Mouse (Mus musculus) MEL (cell line): ENCODE results near the gene Vsig2.

Experiments used
- CTCF ChIP-seq, 3 experiments: IDR thresholded peaks in 2 of 3; conservative IDR thresholded peaks in 1 of 3; 2 replicates each; pipeline ENCODE4 v1.5.1; 2011 to 2012; ENCODE audit warnings: low read length in 3 of 3, low read depth in 2 of 3, mild to moderate bottlenecking in 2 of 3, improper control_type of control experiment in 1 of 3, inconsistent platforms in 1 of 3, mixed read lengths in 1 of 3, moderate library complexity in 1 of 3; ENCODE audit not compliant: control insufficient read depth in 1 of 3, insufficient read depth in 1 of 3, poor library complexity in 1 of 3, severe bottlenecking in 1 of 3
- POLR2A ChIP-seq, 2 experiments: IDR thresholded peaks; 2 replicates each; pipeline ENCODE4 v1.6.1; 2011 to 2012; ENCODE audit warnings: low read length in 2 of 2, mild to moderate bottlenecking in 2 of 2, control low read depth in 1 of 2, improper control_type of control experiment in 1 of 2, low read depth in 1 of 2, moderate library complexity in 1 of 2; ENCODE audit not compliant: control insufficient read depth in 1 of 2, insufficient read depth in 1 of 2, poor library complexity in 1 of 2
- RCOR1 ChIP-seq: IDR thresholded peaks from 2 replicates; pipeline ENCODE4 v1.6.1; 2012; ENCODE audit warnings: low read depth, mild to moderate bottlenecking, inconsistent platforms, low read length, improper control_type of control experiment
- SMC3 ChIP-seq: IDR thresholded peaks from 2 replicates; pipeline ENCODE4 v1.6.1; 2011; ENCODE audit warnings: low read depth, low read length, improper control_type of control experiment
- TBP ChIP-seq: IDR thresholded peaks from 2 replicates; pipeline ENCODE4 v1.8.0; 2011; ENCODE audit warnings: low read depth, low read length, improper control_type of control experiment

DNA sequence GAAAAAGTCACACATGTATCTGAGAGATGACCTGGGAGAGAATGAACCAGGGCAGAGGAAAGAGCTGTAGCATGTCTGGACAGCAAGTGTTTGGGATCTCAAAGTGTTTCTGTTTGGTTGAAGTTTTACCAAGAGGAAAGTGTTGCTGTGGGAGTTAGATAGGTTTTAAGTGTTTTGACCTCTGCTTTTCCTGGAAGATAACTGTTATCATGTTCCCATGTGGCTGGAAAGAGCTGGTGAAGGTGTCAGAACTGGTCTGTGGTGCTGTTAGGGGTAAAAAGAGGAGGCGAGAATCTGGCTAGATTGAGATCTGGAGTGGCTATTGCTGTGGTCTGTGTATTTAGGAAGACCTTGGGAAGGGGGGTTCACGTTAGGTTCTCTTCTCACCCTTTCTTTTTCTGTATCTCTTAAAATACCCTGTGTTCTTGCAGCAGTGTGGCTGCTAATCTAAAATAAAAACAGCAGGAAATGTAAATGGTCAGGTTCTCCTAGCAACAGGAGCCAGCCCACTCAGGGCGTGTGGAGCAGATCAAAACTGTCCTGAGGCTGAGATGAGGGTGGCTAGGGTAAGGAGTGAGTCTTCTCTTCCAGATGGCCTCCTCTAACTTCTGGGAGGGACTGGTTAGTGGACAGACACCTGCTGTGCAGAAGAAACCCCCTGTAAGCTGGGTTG is 33.3 kb downstream of the Vsig2 start:
- TF ChIP-seq POLR2A (IDR thresholded peaks at IDR 0.05; ENCODE audit: control insufficient read depth in 1 of 2, insufficient read depth in 1 of 2, low read depth in 1 of 2, low read length in 2 of 2, poor library complexity in 1 of 2) (no peak), CTCF (IDR thresholded peaks at IDR 0.05 in 2 of 3, conservative IDR thresholded peaks at IDR 0.05 in 1 of 3; ENCODE audit: control insufficient read depth in 1 of 3, insufficient read depth in 1 of 3, low read depth in 2 of 3, low read length in 3 of 3, poor library complexity in 1 of 3, severe bottlenecking in 1 of 3) (no peak), TBP (no peak), SMC3 (no peak), RCOR1 (peak; percentile 66; the same call in 1 of the 2 replicates)
